Mouse (Mus musculus) adrenal gland, postnatal 25 days (tissue): ENCODE data around the gene Tmem106c. TPM values are rescaled to one million over a fixed set of nuclear protein-coding genes. Genes with fewer than 3 reads are reported as not detected.
A peak's percentile ranks its signal among the peaks of the same experiment; 100 is the strongest.

ENCODE experiments used
- DNase-seq: peaks from one replicate; pipeline ENCODE4 v3.0.0; 2021; ENCODE audit warnings: mixed read lengths
- long read RNA-seq: library from polyadenylated mRNA; stranded (forward); transcript quantifications from one replicate; pipeline ENCODE4 v2.0.0, GENCODE M21; 2021
- total RNA-seq: library from RNA; stranded (reverse); gene quantifications from 2 replicates; pipeline ENCODE4 v1.2.3, GENCODE M21; 2021

The Tmem106c gene
- 43.9 and 68.2 TPM in 2 replicates for total RNA-seq
- long read RNA-seq, transcript Tmem106c-201 (8 exons, 1,623 nt), result major isoform, 26 of 62 reads
- long read RNA-seq, transcript Tmem106c-202 (8 exons, 1,455 nt), result major isoform, 26 of 62 reads
- long read RNA-seq, partial matches to known transcripts, result 3 of 62 reads
- long read RNA-seq, other reads (novel, unspliced or antisense), result 7 of 62 reads

DNA sequence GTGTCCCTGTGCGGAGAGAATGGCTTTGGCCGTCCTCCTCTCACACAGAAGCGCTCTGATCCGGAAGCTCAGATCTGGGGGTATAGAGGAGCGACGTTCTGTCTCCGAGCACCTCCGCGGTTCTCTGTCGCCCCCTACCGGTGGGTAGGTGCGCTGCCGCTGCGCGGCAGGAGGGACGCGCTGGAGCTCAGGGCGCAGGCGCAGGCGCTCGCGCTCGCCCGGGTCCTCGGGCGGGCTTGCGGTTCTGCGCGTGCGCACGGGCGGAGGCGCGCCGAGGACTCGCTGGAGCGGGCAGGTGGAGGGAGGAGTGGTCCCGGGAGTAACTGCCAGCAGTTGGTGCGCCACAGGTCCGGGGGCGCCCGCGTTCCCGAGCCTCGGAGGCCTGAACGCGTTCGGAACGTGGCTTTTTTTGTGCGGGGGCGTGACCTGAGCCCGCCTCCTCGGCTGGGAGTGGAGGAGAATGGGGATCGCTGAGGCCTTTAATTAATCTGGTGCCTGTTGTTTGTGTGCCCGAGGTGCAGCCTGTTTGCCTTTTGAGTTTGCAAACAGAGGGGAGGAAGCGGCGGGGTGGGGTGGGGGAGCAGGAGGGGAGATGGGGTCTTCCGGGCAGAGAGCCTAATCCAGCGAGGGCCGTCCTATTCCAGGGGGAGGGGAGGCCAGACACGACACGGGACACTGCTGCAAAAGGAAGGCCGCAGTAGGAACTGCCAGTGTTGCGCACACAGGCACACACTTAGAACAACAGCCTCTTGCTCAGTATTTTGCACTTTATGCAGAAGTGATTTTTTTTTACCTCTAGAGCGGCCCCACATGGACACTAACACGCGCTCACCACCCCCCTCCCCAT is at the start of gene Tmem106c:
Tmem106c (plus strand) TSS at position 212 of the 847 bp plus-strand sequence.
- peak; percentile 93 for DNase-seq

GRCm38 (mm10) chr15:97914331-97914747 is 49.7 kb upstream of the Tmem106c start:
- peak; percentile 23 for DNase-seq

DNA sequence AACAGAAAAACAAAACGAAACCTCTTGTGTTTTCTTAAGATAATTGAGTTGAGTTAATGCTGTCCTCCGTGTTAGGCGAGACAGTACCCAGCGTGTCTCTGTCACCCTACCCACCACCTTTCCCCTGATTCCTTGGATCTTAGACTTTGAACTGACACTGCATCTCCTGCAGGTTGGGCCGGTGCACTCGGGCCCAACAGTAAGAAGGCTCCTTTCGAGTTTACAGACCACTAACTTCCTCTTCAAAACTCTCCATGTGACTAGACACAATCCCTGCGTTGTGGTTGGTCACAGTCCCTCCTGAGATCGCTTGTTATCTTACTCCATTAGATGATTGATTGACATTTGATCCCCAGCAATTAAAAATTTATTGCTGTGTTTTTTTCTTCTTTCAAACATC is 46.0 kb upstream of the Tmem106c start:
- DNase-seq, result no peak

- no peak for DNase-seq
These were observed 44.8 kb upstream of the Tmem106c start for GRCm38 (mm10) chr15:97919217-97919616.

DNA sequence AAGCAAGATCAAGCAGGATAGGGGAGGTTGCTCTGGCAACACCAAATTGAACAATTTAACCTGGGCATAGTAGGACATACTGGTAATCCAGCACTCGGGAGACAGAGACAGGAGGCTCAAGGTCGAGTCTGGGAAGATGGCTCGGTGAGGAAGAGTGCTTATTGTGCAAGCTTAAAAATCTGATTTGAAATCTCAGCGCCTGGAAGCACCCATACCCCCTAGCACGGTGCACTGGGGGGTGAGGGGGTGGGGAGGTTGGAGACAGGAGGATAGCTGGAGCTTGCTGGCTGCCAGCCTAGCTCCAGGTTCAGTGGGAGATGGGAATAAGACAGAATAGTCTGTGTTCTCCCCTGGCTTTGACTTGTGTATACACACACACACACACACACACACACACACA is 43.7 kb upstream of the Tmem106c start:
- DNase-seq, result no peak

DNA sequence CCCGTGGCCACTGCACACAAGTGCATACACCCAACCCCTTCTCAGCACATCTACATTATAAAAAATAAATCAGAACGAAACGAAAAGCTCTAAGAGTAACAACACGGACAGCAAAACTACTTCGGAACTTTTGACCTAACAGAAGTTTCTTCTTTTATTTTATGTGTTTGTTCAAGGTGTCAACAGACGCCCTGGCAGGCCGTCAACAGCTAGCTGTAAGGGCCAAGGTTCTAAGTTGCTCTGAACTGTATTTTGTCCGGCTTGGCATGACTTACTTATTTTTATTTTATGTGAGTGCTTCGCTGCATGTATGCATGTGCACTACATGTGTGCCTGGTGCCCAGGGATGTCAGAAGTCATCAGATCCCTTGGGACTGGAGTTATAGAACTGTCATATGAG is 42.2 kb upstream of the Tmem106c start:
- no peak for DNase-seq

- DNase-seq, result no peak
These were observed 41.6 kb upstream of the Tmem106c start for GRCm38 (mm10) chr15:97922421-97922820.

DNA sequence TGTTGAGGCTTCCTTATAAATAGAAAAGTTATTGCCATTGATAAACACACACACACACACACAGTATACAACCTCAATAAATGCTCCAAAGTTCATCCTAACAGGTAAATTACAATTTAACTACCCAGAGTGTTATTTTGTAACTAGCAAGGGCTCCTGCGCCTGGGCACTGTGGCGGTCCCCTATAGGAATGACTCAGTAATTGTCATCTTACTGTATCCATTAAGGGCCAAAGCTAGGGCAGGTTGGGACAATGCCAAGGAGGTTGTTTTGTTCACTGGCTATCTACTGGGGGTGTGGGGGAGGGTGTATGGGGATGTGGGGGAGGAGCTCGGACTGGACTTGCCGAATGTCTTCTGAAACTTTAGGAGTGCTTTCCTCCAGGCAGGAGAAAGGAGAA is 37.0 kb upstream of the Tmem106c start:
- DNase-seq, result no peak

GRCm38 (mm10) chr15:97927821-97928220 is 36.2 kb upstream of the Tmem106c start:
- no peak for DNase-seq

DNA sequence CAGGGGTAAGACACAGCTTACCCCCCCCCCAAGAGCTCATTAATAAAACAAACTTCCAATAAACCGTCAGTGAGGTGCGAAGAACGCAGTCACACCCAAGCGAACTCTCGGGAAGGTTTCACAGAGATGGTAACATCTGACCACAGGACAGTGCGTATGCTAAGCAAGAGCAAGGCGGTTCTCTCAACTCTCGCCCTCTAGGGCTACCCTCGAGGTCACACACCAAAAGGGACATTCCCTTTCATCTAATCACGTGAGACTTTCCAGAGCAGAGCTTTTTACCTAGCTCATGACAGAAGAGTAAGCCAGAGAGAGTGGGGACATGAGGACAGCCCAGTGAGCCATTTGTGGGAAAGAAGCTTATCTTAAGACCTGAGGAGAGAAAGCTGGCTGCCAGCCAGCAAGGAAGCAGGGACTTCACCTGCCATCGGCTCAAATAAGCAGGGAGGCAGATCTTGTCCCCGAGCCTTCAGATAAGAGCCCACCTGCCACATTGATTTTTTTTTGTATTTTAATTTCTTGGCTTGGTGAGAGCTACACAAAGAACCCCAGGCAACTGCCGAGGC is 34.7 kb upstream of the Tmem106c start:
- no peak for DNase-seq

- no peak for DNase-seq
These were observed 31.6 kb upstream of the Tmem106c start for GRCm38 (mm10) chr15:97932441-97932840.

DNA sequence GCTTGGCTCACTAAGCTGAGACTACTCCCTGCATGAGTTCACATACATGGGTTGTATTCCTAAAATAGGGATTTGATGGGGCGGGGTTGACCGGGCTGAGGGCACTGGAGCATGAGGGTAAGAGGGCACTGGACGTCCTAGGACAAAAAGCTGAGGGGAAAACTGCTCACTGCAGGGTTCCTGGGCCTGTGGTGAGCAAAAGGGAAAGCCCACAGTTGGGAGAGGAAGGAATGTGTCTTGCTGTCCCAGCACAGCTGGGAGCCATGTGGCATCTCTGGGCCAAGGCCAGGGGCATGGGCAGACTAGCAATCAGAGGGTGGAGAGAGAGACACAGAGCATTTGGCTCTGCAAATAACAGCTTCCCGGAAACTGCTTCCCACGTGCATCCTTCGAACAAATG is 25.4 kb upstream of the Tmem106c start:
- no peak for DNase-seq

DNA sequence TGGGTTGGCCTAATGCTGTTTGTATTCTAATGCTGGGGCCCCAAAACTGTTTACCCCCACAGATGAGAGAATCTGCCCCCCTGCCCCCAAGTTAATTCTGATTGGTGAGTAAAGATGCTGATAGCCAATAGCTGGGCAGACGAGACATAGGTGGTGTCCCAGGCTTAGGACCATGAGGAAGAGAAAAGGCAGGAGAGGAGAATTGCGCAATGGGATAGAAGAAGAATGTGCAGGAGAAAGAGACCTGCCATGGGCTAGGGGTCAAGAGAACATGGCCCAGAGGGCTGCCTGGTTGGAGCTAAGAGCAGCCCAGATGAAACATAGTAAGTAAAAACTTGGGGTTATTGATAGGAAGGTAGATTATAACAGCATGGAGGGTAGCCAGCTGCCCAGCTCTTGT is 23.9 kb upstream of the Tmem106c start:
- DNase-seq, result no peak

GRCm38 (mm10) chr15:97941306-97941705 is 22.7 kb upstream of the Tmem106c start:
- DNase-seq, result no peak

DNA sequence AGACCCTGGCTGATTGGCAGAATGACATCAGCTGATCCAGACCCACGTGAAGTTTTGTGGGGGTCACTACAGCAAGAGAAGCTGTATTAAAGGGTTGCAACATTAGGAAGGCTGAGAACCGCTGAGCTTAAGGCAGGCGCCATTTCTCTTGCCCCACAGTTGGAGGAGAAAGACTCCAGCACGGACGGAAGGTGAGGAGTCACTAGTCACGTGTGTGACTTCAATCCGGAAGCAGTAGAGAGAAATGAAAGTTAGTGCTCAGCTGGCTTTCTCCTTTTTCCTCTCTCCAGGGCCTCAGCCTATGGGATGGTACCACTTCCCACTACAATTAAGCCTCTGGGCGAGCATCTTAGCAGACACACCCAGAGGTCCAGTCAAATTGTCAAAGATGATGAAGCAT is 21.5 kb upstream of the Tmem106c start:
- DNase-seq, result no peak

- no peak for DNase-seq
These were observed 20.6 kb upstream of the Tmem106c start for GRCm38 (mm10) chr15:97943356-97943755.

DNA sequence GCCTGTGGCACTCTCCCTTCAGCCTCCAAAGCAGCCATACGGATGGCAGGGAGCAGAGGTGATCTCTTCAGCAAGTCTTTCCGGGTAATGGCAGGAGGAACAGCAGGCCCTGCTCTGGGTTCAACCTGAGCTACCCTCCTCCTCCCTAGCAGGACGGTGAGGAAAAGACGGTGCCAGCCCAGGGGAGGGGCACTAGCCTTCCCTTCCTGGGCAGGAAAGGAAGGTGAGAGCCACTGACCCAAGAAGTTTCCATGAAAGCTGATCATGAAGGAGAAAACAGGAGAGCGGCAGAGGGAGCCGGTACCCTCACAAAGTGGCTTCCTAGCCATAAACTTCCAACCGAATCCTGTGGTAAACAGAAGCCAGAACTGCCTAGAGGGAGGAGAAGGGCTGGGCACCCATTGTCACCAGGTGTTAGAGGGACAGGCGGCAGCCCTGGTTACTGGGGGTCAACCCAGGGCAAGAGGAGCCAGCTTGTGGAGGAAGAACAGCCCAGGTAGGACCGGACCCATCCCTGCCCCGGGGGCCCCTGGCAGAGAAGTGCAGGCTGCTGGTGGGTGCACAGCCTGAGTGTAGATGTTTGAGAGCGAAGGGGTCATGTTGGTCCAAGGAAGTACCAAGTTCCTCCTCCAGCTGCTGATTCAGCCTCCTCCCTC is 19.0 kb upstream of the Tmem106c start:
- DNase-seq, result no peak

- no peak for DNase-seq
These were observed 18.2 kb upstream of the Tmem106c start for GRCm38 (mm10) chr15:97945656-97946315.

- DNase-seq, result no peak
These were observed 15.3 kb upstream of the Tmem106c start for GRCm38 (mm10) chr15:97948720-97949119.

DNA sequence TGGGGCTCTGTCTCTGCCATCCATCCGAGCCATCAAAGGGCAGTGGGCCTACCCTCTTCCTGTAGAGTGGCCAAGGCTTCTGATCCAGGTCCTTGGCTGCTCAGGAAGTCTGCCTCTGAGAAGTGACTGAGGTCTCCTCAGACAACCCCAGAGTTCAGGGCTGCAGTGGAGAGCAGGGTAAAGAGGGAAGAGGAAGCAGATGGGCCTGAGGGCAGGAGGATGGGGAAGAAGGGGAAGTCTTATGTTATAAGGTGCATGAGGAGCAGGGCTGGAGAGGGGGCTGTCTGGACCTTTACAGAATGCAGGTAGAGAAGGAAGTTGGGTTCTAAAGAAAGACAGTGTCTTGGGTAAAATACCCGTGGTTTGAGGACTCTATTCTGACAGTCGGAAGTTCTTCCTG is 14.3 kb upstream of the Tmem106c start:
- DNase-seq, result no peak

- no peak for DNase-seq
These were observed 13.8 kb upstream of the Tmem106c start for GRCm38 (mm10) chr15:97950240-97950639.

- peak; percentile 58 for DNase-seq
These were observed 11.7 kb upstream of the Tmem106c start for GRCm38 (mm10) chr15:97952137-97952888.
